Mouse (Mus musculus) neural tube, embryonic 15.5 days (tissue): ENCODE measurements at regions not wholly inside any gene's neighbourhood (a gene's known extent, or its start where the extent isn't known, plus 50 kb on each side); places are given as distances from the start of the nearest gene placed in this dataset.

Experiments used
- ATAC-seq: fragments of 200-750 bp; cut with Nextera tagmentation; 2 replicates; pipeline ENCODE4 v1.8.0; 2017; ENCODE audit warnings: mild to moderate bottlenecking, moderate TSS enrichment, moderate library complexity; ENCODE audit not compliant: low FRiP score
- H3K27ac ChIP-seq: fragments of 300-500 bp; sonication (generic); replicated peaks from 2 replicates; pipeline ENCODE4 v1.5.1; 2015; ENCODE audit warnings: mild to moderate bottlenecking, inconsistent platforms
- H3K27me3 ChIP-seq: fragments of 300-500 bp; sonication (generic); replicated peaks from 2 replicates; pipeline ENCODE4 v1.6.1; 2015; ENCODE audit warnings: inconsistent platforms
- H3K36me3 ChIP-seq: fragments of 300-500 bp; sonication (generic); 2 replicates; pipeline ENCODE4 v1.6.1; 2015; ENCODE audit warnings: inconsistent platforms
- H3K4me1 ChIP-seq: fragments of 300-500 bp; sonication (generic); 2 replicates; pipeline ENCODE4 v1.6.1; 2015; ENCODE audit warnings: inconsistent platforms
- H3K4me2 ChIP-seq: fragments of 300-500 bp; sonication (generic); 2 replicates; pipeline ENCODE4 v1.6.1; 2015; ENCODE audit warnings: inconsistent platforms, mild to moderate bottlenecking, moderate library complexity
- H3K4me3 ChIP-seq: fragments of 300-500 bp; sonication (generic); replicated peaks from 2 replicates; pipeline ENCODE4 v1.5.1; 2015; ENCODE audit warnings: mild to moderate bottlenecking, inconsistent platforms
- H3K9ac ChIP-seq: fragments of 300-500 bp; sonication (generic); replicated peaks from 2 replicates; pipeline ENCODE4 v1.6.1; 2015; ENCODE audit warnings: mild to moderate bottlenecking, inconsistent platforms
- H3K9me3 ChIP-seq: fragments of 300-500 bp; sonication (generic); replicated peaks from 2 replicates; pipeline ENCODE4 v1.6.1; 2016; ENCODE audit warnings: inconsistent platforms
- WGBS: fragments of 180-500 bp; shearing (Covaris S2); methylation state at CpG from one replicate; pipeline ENCODE4 v1.1.7; 2015; ENCODE audit warnings: mixed read lengths; 5-methylcytosine and 5-hydroxymethylcytosine counted together

DNA sequence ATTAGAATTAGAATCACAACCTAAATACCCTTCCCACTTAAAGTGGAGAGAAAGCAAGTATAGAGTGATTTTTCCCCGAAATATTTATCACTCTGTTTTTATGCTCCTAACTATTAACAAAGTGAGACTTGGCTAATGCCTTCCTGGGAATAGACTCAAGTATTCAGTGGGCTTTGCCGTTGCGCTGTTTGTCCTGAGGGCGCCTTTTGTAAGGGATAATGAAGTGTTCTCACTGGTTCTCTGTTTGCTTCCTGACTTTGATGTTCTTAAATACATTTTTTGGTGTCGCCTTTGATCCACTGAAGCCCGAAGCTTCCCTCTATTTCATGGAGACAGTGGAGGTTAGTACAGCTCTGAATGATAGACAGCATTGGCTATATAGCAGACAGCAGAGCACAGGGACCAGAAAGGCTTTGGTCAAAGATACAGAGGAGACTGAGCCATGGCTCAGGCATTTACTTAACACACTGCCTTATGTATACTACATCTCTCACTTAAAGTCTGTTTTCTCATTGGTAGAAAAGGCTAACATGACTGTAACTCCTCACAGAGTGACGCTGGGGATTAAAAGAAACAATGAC, 63.0 kb upstream of the Stxbp6 start:
- 71% methylated on average over 7 of the region's 7 CpGs for WGBS

DNA sequence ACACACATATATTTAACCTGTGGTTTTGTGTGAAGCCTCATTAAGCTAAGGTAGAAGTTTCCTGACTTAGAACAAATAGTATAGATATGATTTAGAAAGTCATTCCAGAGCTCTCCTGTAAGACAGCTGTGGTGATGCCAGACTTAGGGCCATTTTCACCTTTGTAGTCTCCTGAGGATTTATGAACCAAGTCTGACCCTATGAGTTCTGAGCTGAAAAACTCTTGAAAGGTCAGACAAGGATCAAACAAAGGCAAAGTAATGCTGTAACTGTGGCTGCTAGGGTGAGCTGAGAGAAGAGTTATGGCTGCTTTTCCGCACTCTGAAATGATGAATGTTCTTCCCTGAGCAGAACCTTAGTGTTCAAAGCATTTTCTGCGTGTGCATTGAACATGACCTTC, 58.9 kb upstream of the Stxbp6 start:
- Histone ChIP-seq H3K4me3 (no peak overlapping the region), H3K27me3 (no peaks in the 10 kb centered on the region), H3K9ac (no peak overlapping the region), H3K36me3 (no peaks in the 10 kb centered on the region), H3K4me2 (no peak overlapping the region), H3K27ac (no peak overlapping the region), H3K4me1 (no peaks in the 10 kb centered on the region), H3K9me3 (no peaks in the 10 kb centered on the region)
- WGBS: 27% methylated on average over 2 of the region's 2 CpGs
- no peak for ATAC-seq

More for the DNA sequence above, 63.0 kb upstream of the Stxbp6 start:
- H3K9ac ChIP-seq: no peak overlapping the region
- no peaks in the 10 kb centered on the region for H3K4me1 ChIP-seq
- no peaks in the 10 kb centered on the region for H3K36me3 ChIP-seq
- ATAC-seq: no peak
- H3K4me2 ChIP-seq: no peak overlapping the region
- H3K27me3 ChIP-seq: no peaks in the 10 kb centered on the region
- no peaks in the 10 kb centered on the region for H3K9me3 ChIP-seq
- no peak overlapping the region for H3K4me3 ChIP-seq
- no peak overlapping the region for H3K27ac ChIP-seq

DNA sequence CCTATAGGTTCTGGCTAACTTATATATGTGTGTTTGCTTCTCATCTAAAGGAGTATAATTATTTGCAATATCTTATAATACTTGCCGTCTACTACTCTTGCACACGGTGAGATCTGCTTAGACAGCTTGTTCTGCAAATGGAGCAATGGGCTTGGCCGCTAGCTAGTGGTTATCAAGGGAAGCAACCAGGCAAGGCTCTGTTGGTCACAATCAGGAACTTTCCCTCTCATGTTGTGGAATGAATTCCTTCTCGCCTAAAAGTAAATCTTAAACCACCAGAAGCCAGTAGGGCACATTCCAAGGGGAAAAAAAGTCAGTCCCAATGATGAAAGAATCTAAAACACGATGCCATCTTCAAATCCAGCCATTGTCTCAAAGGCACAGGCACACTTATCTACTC, 56.6 kb upstream of the Stxbp6 start:
- H3K27ac ChIP-seq: no peak overlapping the region
- H3K4me1 ChIP-seq: no peaks in the 10 kb centered on the region
- H3K9me3 ChIP-seq: no peaks in the 10 kb centered on the region
- no peaks in the 10 kb centered on the region for H3K36me3 ChIP-seq
- ATAC-seq: no peak
- H3K4me2 ChIP-seq: no peak overlapping the region
- 85% methylated on average over 5 of the region's 5 CpGs for WGBS
- no peak overlapping the region for H3K9ac ChIP-seq
- no peaks in the 10 kb centered on the region for H3K27me3 ChIP-seq
- no peak overlapping the region for H3K4me3 ChIP-seq

- Histone ChIP-seq H3K4me3 (no peak overlapping the region), H3K4me2 (no peak overlapping the region), H3K27ac (no peak overlapping the region), H3K9me3 (no peaks in the 10 kb centered on the region), H3K36me3 (no peaks in the 10 kb centered on the region), H3K9ac (no peak overlapping the region), H3K4me1 (no peaks in the 10 kb centered on the region), H3K27me3 (no peaks in the 10 kb centered on the region)
- WGBS: 85% methylated on average over 3 of the region's 3 CpGs
- no peak for ATAC-seq
These were observed 51.4 kb upstream of the Stxbp6 start for GRCm38 (mm10) chr12:45125866-45126265.
